Mouse (Mus musculus): ENCODE measurements around the gene Phox2b.

DNA sequence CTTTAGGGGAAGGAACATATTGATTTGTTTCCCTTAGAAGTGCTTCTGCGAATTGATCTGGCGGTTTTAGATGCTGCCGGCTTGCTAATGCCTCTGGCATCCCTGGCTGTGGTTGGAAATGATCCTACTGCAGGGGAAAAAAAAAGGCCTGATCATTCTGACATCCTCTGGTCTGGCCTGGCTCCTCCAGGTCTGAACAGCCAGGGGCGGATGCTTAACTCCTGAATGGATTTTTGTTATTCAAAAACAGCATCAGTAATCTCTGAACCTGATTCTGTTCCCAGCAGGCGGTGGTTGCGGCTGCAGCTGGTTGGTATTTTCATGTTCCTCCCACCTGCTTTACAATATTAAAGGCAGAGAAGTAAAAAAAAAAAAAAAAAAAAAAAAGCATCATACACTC, 16.0 kb downstream of the Phox2b start:
- TF ChIP-seq POLR2A (IDR thresholded peaks at IDR 0.05; ENCODE audit: insufficient read depth, low read length) (no peak), CTCF (IDR thresholded peaks at IDR 0.05; ENCODE audit: low read depth, low read length) (no peak)

Measured in ES-Bruce4 (cell line).